Mouse (Mus musculus): ENCODE results near the gene Zfyve28.
A peak's percentile ranks its signal among the peaks of the same experiment; 100 is the strongest.

Gene Zfyve28

DNA sequence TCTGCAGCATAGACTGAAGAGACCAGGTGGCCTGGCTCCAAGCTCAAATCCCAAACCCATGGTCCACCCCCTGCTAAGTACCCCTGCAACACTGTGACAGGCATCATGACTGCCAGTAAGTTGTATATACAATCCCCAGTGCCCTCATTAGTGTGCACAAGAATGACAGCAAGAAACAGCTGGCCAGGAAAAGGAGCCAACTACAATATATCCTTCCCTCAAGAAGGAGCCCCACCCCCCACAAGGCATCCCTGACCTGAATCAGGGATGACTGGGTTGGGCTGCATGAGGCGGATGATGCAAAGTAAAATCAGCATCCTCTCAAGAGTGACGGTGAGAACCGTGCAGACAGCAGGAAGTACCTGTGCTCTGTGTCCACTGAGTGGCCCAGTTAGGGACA lies 38.2 kb downstream of the Zfyve28 start:
- no peak for DNase-seq (ENCODE audit: low spot score)

DNA sequence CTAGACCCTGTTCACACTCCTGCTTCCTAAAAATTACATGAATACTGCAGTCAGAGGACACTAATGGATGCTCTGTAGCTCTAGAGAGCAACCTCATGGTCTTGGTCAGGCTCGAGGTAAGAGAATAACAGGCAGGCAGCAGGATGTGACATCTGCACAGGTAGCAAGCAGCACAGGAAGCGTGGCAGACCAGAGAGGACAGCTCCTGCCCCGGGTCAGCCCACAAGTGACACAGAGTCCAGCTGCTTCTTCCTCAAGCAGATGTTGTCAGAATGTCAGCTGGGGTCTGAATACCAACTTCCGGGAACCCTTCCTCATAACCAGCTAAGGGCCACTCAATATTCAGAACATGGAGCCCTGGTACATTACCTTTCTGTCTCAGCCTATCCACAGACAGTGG lies 39.1 kb downstream of the Zfyve28 start:
- no peak for DNase-seq (ENCODE audit: low spot score)

DNA sequence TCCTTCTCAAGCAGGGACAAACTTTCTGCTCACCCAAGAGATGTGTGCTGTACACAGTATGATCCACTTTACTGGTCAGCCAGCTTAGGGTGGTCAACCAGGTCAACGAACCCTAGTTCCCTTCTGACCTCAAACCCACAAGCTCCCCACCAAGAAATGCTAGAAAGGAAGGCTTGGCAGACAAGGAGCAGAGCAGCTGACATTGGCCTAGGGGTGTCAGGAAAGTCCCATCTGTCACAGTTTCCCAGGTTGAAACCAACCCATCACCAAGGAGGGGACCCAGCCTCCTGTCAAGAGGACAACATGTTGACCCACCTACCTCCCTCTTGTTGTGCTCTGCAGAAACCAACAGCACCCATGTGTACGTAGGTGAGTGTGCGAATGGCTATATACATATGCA lies 41.8 kb downstream of the Zfyve28 start:
- no peak for DNase-seq (ENCODE audit: low spot score)

GRCm38 (mm10) chr5:34243062-34243461 lies 45.2 kb downstream of the Zfyve28 start:
- no peak for DNase-seq (ENCODE audit: low spot score)

GRCm38 (mm10) chr5:34242224-34242963 lies 45.9 kb downstream of the Zfyve28 start:
- DNase-seq (ENCODE audit: low spot score): peak; percentile 33

GRCm38 (mm10) chr5:34238444-34238843 lies 49.8 kb downstream of the Zfyve28 start:
- no peak for DNase-seq (ENCODE audit: low spot score)

DNA sequence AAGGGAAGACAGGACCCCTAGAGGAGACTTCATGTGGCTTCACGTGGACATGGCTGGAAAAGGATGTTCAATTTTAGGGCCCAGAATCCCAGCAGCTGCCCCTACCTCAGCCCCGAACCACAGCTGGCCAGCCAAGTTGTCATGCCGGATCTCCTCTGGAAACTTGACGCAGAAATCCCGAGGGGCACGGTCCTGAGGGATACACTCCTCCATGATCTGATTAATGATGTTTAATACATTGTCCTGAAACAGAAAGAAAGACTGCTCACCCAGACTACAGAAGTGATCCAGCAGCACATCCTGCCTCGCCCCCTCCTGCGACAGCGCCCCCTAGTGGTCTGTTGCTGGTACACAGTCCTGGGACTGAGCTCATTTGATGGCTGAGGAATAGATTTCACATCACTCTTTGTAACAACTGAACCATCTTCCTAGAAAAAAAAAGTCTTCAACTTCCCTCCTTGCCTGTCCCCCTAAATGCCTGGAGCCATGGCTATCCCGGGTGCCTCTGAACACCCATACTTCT lies 52.3 kb downstream of the Zfyve28 start:
- DNase-seq (ENCODE audit: low spot score): peak; percentile 36

GRCm38 (mm10) chr5:34235056-34235455 lies 53.2 kb downstream of the Zfyve28 start:
- no peak for DNase-seq (ENCODE audit: low spot score)

DNA sequence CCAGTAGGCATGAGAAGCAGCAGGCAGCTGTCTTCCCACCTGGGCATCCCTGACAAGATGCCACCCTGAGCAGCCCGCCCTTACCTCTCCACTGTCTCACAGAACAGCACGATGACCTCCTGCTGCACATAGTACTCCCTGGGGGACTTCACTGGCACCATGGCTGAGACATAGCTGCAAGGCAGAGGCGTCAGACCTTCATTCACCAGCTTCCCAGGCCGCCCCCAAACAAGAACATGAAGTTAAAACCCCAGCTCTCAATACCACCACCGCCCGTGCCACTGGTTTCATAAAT lies 55.1 kb downstream of the Zfyve28 start:
- DNase-seq (ENCODE audit: low spot score): no peak

DNA sequence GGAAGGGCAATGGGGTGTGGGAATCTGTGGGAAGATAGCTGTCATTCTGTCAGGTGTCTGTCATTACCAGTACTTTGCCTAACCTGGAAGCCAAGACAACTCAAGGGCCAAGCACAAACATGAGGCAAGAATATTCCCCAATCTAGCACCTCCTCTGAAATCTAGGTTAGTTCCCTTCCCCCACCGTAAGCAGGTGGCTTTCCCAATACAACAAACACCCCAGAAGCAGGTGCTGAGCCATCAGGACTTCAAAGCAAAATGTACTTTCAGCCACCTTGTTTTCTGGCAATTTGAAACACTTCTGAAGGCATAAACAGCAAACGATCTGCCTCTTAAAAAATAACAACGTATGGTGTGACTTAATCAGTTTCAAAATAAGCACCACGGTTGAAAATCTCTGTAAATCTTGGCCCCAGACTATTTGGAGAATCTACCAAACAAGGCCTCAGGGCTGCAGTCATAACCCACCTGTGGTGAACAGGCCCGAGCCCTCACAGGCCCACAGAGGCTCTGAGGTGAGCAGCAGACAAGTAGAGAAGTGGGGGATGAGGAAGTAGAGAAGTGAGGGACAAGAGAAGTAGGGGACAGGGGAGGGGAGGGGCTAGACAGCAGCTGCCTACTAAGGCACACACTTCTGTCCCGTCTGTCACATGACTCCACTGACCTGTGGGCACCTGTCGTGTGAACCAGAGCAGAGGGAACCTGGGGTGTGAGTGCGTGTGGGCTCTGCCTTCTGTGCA lies 55.6 kb downstream of the Zfyve28 start:
- DNase-seq (ENCODE audit: low spot score): no peak

DNA sequence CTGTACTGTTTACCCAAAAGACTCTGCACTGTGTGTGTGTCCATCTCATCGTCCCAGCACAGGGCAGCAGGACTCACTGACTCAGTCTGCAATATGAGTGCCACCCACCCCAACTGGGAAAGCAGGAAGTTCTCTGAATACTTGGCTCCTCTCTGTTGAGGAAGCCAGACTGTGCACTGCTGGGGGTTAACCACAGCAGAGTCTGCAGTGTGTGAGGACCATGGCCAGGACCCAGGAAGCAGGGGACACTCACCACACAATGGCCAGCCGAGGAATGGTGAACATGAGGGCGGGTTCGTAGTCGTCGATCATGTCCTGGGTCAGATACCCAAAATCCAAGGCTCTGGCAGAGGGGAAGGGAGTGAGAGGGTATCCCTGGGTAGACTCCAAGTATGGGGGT lies 56.3 kb downstream of the Zfyve28 start:
- no peak for DNase-seq (ENCODE audit: low spot score)

GRCm38 (mm10) chr5:34230599-34231485 lies 57.4 kb downstream of the Zfyve28 start:
- DNase-seq (ENCODE audit: low spot score): no peak

DNA sequence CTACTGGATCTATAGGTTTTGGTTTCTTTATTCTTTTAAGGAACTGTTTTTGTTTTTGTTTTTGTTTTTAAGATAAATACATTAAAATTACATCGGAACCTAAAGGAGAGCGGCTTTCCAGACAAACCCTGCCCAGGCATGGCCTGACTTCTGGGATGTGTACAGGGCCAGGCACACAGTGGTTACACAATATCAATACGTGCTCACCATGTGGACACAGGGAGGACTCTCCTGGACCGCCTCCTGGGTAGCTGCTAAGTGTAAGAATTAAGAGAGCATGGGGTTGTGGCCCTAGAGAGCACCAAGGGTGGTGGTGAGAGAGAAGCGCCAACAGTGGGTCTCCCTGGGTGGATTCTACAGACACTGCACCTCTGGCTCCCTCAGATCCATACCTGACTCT lies 58.7 kb downstream of the Zfyve28 start:
- no peak for DNase-seq (ENCODE audit: low spot score)

DNA sequence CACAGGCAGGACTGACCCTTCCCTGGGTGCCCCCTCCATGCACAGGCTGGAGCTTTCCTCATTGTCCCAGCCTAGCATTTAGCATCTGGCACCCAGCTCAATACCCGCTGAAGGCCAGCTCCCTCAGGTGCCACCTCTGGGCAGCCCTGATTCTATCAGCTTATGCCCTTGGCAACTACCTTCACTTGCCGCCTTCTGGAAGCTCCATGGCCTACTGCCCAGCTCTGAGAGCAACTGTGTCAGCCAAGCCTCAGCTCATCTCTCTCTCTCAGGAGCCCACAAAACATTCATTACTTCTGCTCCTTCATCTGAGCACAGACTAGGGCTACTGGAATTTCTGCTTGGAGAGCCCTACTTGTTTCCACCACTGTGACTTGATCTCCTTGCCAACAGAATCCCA lies 62.7 kb downstream of the Zfyve28 start:
- DNase-seq (ENCODE audit: low spot score): peak; percentile 15

DNA sequence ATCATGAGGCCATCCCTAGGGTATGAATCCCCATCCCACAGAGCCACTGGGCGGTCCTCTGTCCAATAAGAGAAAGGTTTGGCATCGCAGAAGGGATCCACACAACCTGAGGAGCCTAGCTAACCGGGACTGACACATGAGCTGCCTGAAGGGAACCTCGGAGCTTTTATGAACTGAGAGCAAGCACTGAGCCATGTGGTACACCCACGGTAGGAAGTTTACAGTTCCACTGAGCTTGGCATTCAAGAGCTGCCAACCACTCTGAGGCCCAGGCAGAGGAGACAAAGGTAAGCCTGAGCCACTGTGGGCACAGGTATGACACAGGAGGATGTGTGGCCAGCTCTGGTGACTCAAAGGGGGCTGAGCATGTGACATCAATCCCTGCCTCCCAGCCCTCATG lies 63.7 kb downstream of the Zfyve28 start:
- DNase-seq (ENCODE audit: low spot score): no peak

DNA sequence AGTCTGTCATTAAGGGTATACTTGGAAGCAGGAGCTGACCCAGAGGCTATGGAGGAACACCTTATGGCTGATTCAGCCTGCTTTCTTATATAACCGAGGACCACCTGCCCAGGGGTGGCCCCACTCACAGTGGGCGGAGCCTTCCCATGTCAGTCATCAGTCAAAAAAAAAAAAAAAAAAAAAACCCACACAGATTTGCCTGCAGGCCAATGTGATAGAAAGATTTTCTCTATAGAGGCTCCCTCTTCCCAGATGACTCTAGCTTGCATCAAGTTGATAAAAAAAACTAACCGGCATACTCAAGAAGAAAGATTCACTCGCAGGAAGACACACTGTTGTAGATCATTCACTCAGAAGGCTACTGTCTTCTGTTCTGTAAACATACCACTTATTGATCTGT lies 68.2 kb downstream of the Zfyve28 start:
- DNase-seq (ENCODE audit: low spot score): no peak

DNA sequence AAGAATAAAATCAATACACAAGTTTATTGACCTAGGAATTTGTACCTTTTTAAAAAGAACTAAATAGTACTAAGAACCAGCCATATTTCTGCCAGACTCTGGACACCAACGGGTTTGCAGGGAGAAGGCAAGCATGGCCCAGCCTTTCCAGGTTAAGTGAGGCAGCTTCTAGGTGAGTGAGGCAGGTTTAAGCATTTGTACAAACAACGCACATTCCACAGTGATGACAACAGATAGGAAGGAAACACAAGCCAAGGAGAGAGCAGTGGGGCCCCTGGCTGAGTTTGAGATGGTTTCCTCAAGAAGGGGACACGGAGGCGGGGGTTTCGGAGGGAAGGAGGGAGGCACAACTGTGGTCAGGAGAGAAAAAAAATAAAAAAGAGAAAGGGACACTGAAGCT lies 69.6 kb downstream of the Zfyve28 start:
- no peak for DNase-seq (ENCODE audit: low spot score)

DNA sequence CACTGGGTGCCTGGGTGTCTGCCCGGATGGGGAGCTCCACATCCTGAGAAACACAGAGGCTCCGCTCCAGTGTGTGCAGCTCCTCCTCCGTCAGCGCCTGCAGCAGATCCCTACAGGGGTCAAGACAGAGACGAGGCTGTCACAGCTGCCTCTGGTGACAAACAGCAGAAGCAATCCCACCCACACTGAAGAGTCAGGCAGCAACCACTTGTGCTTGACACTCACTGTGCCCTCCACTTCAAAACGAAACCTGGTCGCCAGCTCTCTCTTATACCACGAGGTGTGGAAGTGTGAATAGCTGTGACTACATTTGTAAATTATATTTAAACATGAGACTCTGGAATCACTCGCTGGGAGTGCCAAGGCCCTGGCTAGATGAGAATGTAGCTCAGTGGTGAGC lies 70.5 kb downstream of the Zfyve28 start:
- no peak for DNase-seq (ENCODE audit: low spot score)

- DNase-seq (ENCODE audit: low spot score): no peak
Observed at GRCm38 (mm10) chr5:34216025-34216424, 72.2 kb downstream of the Zfyve28 start.

GRCm38 (mm10) chr5:34213659-34214058 lies 74.6 kb downstream of the Zfyve28 start:
- DNase-seq (ENCODE audit: low spot score): no peak

GRCm38 (mm10) chr5:34210279-34210678 lies 78.0 kb downstream of the Zfyve28 start:
- peak; percentile 90 for DNase-seq (ENCODE audit: low spot score)

DNA sequence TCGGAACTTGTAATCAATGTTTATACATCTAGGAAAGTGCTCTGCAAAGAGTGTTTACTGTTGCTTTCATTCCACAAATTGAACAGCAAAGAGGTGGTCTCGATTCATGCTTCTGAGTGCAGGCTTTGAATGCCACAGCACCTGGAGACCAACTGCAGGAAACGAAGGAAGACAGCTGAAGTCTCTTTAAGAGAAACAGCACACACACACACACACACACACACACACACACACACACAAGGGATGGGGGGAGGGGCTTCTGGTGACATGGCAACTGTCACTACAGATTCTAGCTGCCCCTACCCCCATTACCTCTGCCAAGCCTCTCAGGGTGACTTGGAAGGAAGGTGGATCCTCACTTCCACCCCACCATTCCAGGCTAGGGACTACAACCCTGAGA lies 80.7 kb downstream of the Zfyve28 start:
- DNase-seq (ENCODE audit: low spot score): no peak

DNA sequence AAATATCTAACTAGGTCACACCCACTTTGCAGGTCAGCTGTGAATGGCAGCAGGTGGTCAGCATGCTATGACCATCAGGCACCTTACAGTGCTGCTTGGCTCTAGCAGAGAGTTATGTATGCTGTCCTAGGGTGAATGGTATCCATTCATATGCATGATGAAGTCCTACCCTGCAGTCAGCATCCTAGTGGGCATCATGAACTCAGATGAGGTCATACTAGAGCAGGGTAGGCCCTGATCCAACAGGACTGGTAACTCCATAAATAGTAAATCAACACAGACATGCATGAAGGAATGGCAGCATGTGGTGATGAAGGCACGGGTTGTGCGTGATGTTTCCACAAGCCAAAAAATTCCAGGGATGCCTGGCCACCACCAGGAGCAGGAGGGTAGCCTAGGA lies 82.5 kb downstream of the Zfyve28 start:
- no peak for DNase-seq (ENCODE audit: low spot score)
